Mouse (Mus musculus): Measurements from ENCODE around the gene Thap3. TPM values are rescaled to one million over a fixed set of nuclear protein-coding genes. Genes with fewer than 3 reads are reported as not detected.

The Thap3 gene
- polyA plus RNA-seq, 1 experiment from 2014 or later: 30.0 TPM

- H3K9ac ChIP-seq (ENCODE audit: low read length): peak overlapping the region; percentile 89
- peak overlapping the region; percentile 86 for H3K4me2 ChIP-seq (ENCODE audit: low read length)
- no peaks in the 10 kb centered on the region for H3K9me3 ChIP-seq (replicated peaks; ENCODE audit: control insufficient read depth, low read length)
- H3K27me3 ChIP-seq (replicated peaks; ENCODE audit: control insufficient read depth, insufficient read depth, low read length): no peaks in the 10 kb centered on the region
- H3K4me1 ChIP-seq (ENCODE audit: control insufficient read depth, insufficient read depth, low read length): peaks cover 11% of the 10 kb centered on the region
- WGBS: 1% methylated on average over 74 of the region's 111 CpGs
- H3K27ac ChIP-seq (ENCODE audit: low read depth, low read length): peak overlapping the region; percentile 14; the same call in 1 of the 2 replicates
- peak; percentile 16 for DNase-seq (ENCODE audit: low spot score)
- no peak; the same call in 1 of the 2 replicates for ATAC-seq
- H3K36me3 ChIP-seq (ENCODE audit: control insufficient read depth, insufficient read depth, low read length): peaks cover 21% of the 10 kb centered on the region
- peak overlapping the region; percentile 97 for H3K4me3 ChIP-seq (ENCODE audit: low read depth, low read length)
Observed at GRCm38 (mm10) chr4:151995371-151996172, 6.8 kb upstream of the Thap3 start.

DNA sequence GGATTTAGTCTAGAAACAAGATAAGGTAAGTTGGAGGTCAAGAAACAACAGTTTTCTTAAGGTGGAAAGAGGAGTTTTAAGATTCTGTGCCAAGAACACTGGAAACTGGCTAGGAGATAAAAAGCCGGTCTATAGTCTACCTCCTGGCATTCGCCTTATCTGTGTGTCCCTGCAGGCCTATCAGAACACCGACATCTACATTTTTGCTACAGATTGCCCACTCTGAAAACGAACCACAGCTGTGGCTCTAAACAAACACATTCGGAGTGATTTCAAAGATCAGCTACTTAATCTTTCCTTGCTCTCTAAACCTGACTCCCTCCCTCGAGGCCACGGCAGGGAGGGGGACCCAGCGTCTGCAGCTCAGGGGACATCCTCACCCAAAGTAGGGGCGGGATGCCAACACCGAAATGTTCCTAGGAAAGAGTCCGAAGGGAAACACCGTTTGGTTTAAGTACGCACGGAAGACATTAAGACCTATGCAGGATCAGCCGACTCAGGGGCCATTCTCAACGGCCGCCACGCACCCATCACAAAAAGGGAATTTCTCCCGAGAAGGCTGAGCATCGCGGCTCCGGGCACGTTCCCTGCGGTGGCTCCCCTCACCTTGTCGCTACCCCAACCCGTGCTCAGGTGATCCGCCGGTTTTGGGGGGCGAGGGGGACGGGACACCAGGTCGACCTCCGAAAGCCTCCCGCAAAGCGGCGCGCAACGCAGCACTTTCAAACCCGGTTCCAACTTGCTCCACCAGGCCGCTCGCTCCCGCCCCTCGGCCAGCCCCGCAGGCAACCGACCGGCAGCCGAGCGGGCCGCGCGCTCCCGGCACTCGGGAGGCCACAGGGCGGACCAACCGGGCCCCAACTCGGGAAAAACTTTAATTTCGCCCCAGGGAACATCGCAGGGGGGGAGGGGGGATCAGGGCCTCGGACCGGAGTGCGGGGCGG, 5.7 kb upstream of the Thap3 start:
- H3K27me3 ChIP-seq (replicated peaks; ENCODE audit: control insufficient read depth, insufficient read depth, low read length): no peaks in the 10 kb centered on the region
- H3K9ac ChIP-seq (ENCODE audit: low read length): peak overlapping the region; percentile 89
- DNase-seq (ENCODE audit: low spot score): peak; percentile 34
- no peak for ATAC-seq
- H3K4me2 ChIP-seq (ENCODE audit: low read length): peak overlapping the region; percentile 86
- H3K27ac ChIP-seq (ENCODE audit: low read depth, low read length): peak overlapping the region; percentile 14; the same call in 1 of the 2 replicates
- H3K36me3 ChIP-seq (ENCODE audit: control insufficient read depth, insufficient read depth, low read length): peaks cover 29% of the 10 kb centered on the region
- 2% methylated on average over 55 of the region's 61 CpGs for WGBS
- H3K4me1 ChIP-seq (ENCODE audit: control insufficient read depth, insufficient read depth, low read length): peaks cover 11% of the 10 kb centered on the region
- H3K4me3 ChIP-seq (ENCODE audit: low read depth, low read length): peak overlapping the region; percentile 97
- H3K9me3 ChIP-seq (replicated peaks; ENCODE audit: control insufficient read depth, low read length): no peaks in the 10 kb centered on the region

- Histone ChIP-seq H3K27me3 (replicated peaks; ENCODE audit: control insufficient read depth, insufficient read depth, low read length) (no peaks in the 10 kb centered on the region), H3K9ac (ENCODE audit: low read length) (no peak overlapping the region)
Observed at GRCm38 (mm10) chr4:151993035-151993434, 4.2 kb upstream of the Thap3 start.

GRCm38 (mm10) chr4:151992091-151992490, 3.3 kb upstream of the Thap3 start:
- H3K4me2 ChIP-seq (ENCODE audit: low read length): no peak overlapping the region
- H3K27ac ChIP-seq (ENCODE audit: low read depth, low read length): no peak overlapping the region
- H3K9ac ChIP-seq (ENCODE audit: low read length): no peak overlapping the region
- peaks cover 29% of the 10 kb centered on the region for H3K36me3 ChIP-seq (ENCODE audit: control insufficient read depth, insufficient read depth, low read length)
- WGBS: 93% methylated on average over 9 of the region's 9 CpGs
- peaks cover 6% of the 10 kb centered on the region for H3K4me1 ChIP-seq (ENCODE audit: control insufficient read depth, insufficient read depth, low read length)
- H3K4me3 ChIP-seq (ENCODE audit: low read depth, low read length): no peak overlapping the region
- no peak for DNase-seq (ENCODE audit: low spot score)
- no peak for ATAC-seq
- H3K9me3 ChIP-seq (replicated peaks; ENCODE audit: control insufficient read depth, low read length): no peaks in the 10 kb centered on the region
- no peaks in the 10 kb centered on the region for H3K27me3 ChIP-seq (replicated peaks; ENCODE audit: control insufficient read depth, insufficient read depth, low read length)

More at GRCm38 (mm10) chr4:151993035-151993434, 4.2 kb upstream of the Thap3 start:
- ATAC-seq (no peak), DNase-seq (ENCODE audit: low spot score) (no peak)
- WGBS: 77% methylated on average over 6 of the region's 6 CpGs
- H3K27ac ChIP-seq (ENCODE audit: low read depth, low read length): no peak overlapping the region
- no peaks in the 10 kb centered on the region for H3K9me3 ChIP-seq (replicated peaks; ENCODE audit: control insufficient read depth, low read length)
- peaks cover 29% of the 10 kb centered on the region for H3K36me3 ChIP-seq (ENCODE audit: control insufficient read depth, insufficient read depth, low read length)
- H3K4me3 ChIP-seq (ENCODE audit: low read depth, low read length): no peak overlapping the region
- peaks cover 11% of the 10 kb centered on the region for H3K4me1 ChIP-seq (ENCODE audit: control insufficient read depth, insufficient read depth, low read length)
- no peak overlapping the region for H3K4me2 ChIP-seq (ENCODE audit: low read length)

GRCm38 (mm10) chr4:151989110-151989488, 302 bp upstream of the Thap3 start:
- DNase-seq (ENCODE audit: low spot score) (no peak), ATAC-seq (peak; percentile 14; the same call in 1 of the 2 replicates)
- H3K36me3 ChIP-seq (ENCODE audit: control insufficient read depth, insufficient read depth, low read length): peaks cover 34% of the 10 kb centered on the region
- H3K4me1 ChIP-seq (ENCODE audit: control insufficient read depth, insufficient read depth, low read length): peaks cover 1% of the 10 kb centered on the region; the same call in 1 of the 2 replicates
- peak overlapping the region; percentile 63 for H3K4me2 ChIP-seq (ENCODE audit: low read length)
- H3K9me3 ChIP-seq (replicated peaks; ENCODE audit: control insufficient read depth, low read length): no peaks in the 10 kb centered on the region
- no peaks in the 10 kb centered on the region for H3K27me3 ChIP-seq (replicated peaks; ENCODE audit: control insufficient read depth, insufficient read depth, low read length)
- WGBS: 26% methylated on average over 6 of the region's 6 CpGs
- peak overlapping the region; percentile 96; the same call in 1 of the 2 replicates for H3K9ac ChIP-seq (ENCODE audit: low read length)
- H3K4me3 ChIP-seq (ENCODE audit: low read depth, low read length): peak overlapping the region; percentile 77
- H3K27ac ChIP-seq (ENCODE audit: low read depth, low read length): no peak overlapping the region

- WGBS: 24% methylated on average over 10 of the region's 10 CpGs
- ATAC-seq: no peak
- peaks cover 40% of the 10 kb centered on the region for H3K36me3 ChIP-seq (ENCODE audit: control insufficient read depth, insufficient read depth, low read length)
- no peaks in the 10 kb centered on the region for H3K4me1 ChIP-seq (ENCODE audit: control insufficient read depth, insufficient read depth, low read length)
- H3K4me3 ChIP-seq (ENCODE audit: low read depth, low read length): peak overlapping the region; percentile 77
- peak; percentile 38 for DNase-seq (ENCODE audit: low spot score)
- peak overlapping the region; percentile 63 for H3K4me2 ChIP-seq (ENCODE audit: low read length)
- H3K27me3 ChIP-seq (replicated peaks; ENCODE audit: control insufficient read depth, insufficient read depth, low read length): no peaks in the 10 kb centered on the region
- H3K9ac ChIP-seq (ENCODE audit: low read length): peak overlapping the region; percentile 96
- H3K9me3 ChIP-seq (replicated peaks; ENCODE audit: control insufficient read depth, low read length): no peaks in the 10 kb centered on the region
- H3K27ac ChIP-seq (ENCODE audit: low read depth, low read length): no peak overlapping the region
Observed at GRCm38 (mm10) chr4:151988014-151988341, 819 bp downstream of the Thap3 start.

GRCm38 (mm10) chr4:151986650-151987049, 2.1 kb downstream of the Thap3 start:
- ATAC-seq: no peak
- peaks cover 41% of the 10 kb centered on the region for H3K36me3 ChIP-seq (ENCODE audit: control insufficient read depth, insufficient read depth, low read length)
- no peaks in the 10 kb centered on the region for H3K4me1 ChIP-seq (ENCODE audit: control insufficient read depth, insufficient read depth, low read length)
- no peaks in the 10 kb centered on the region for H3K27me3 ChIP-seq (replicated peaks; ENCODE audit: control insufficient read depth, insufficient read depth, low read length)
- 71% methylated on average over 8 of the region's 8 CpGs for WGBS
- no peak overlapping the region for H3K4me2 ChIP-seq (ENCODE audit: low read length)
- no peak overlapping the region for H3K9ac ChIP-seq (ENCODE audit: low read length)
- DNase-seq (ENCODE audit: low spot score): no peak
- no peak overlapping the region for H3K4me3 ChIP-seq (ENCODE audit: low read depth, low read length)
- no peaks in the 10 kb centered on the region for H3K9me3 ChIP-seq (replicated peaks; ENCODE audit: control insufficient read depth, low read length)
- no peak overlapping the region for H3K27ac ChIP-seq (ENCODE audit: low read depth, low read length)

- ATAC-seq: no peak
- H3K27ac ChIP-seq (ENCODE audit: low read depth, low read length): no peak overlapping the region
- no peak for DNase-seq (ENCODE audit: low spot score)
- H3K4me3 ChIP-seq (ENCODE audit: low read depth, low read length): no peak overlapping the region
- no peaks in the 10 kb centered on the region for H3K9me3 ChIP-seq (replicated peaks; ENCODE audit: control insufficient read depth, low read length)
- H3K4me2 ChIP-seq (ENCODE audit: low read length): no peak overlapping the region
- 42% methylated on average over 10 of the region's 10 CpGs for WGBS
- H3K9ac ChIP-seq (ENCODE audit: low read length): no peak overlapping the region
- no peaks in the 10 kb centered on the region for H3K27me3 ChIP-seq (replicated peaks; ENCODE audit: control insufficient read depth, insufficient read depth, low read length)
- H3K36me3 ChIP-seq (ENCODE audit: control insufficient read depth, insufficient read depth, low read length): peaks cover 39% of the 10 kb centered on the region
- H3K4me1 ChIP-seq (ENCODE audit: control insufficient read depth, insufficient read depth, low read length): no peaks in the 10 kb centered on the region
Observed at GRCm38 (mm10) chr4:151985886-151986285, 2.9 kb downstream of the Thap3 start.

All from forebrain, embryonic 14.5 days (tissue).